Mouse (Mus musculus) liver, embryonic 14.5 days (tissue): ENCODE data around the gene Car3. TPM values are rescaled to one million over a fixed set of nuclear protein-coding genes. Genes with fewer than 3 reads are reported as not detected.
"Not testable (repeated sequence)": the region's sequence is repeated elsewhere in the genome, so short reads cannot be mapped to it uniquely, and the experiment has no call there.

Source experiments
- ATAC-seq: fragments of 200-750 bp; cut with Nextera tagmentation; 2 replicates; pipeline ENCODE4 v1.8.0; 2017; ENCODE audit warnings: moderate number of reproducible peaks, mild to moderate bottlenecking, moderate library complexity; ENCODE audit not compliant: insufficient read depth
- DNase-seq, 3 experiments: peaks; one replicate each; pipeline ENCODE4 v3.0.0-alpha.2; 2012 to 2013; ENCODE audit warnings: low read depth in 3 of 3, low spot score in 3 of 3
- H3K27ac ChIP-seq: fragments of 300-500 bp; sonication (generic); 2 replicates; pipeline ENCODE4 v1.5.1; 2014; ENCODE audit warnings: moderate library complexity, mild to moderate bottlenecking, control low read depth, inconsistent platforms
- H3K27me3 ChIP-seq: fragments of 300-500 bp; sonication (generic); 2 replicates; pipeline ENCODE4 v1.6.1; 2014; ENCODE audit warnings: mild to moderate bottlenecking, low read length, moderate library complexity; ENCODE audit not compliant: control insufficient read depth, insufficient read depth
- H3K36me3 ChIP-seq: fragments of 300-500 bp; sonication (generic); replicated peaks from 2 replicates; pipeline ENCODE4 v1.6.1; 2014; ENCODE audit warnings: low read depth; ENCODE audit not compliant: control insufficient read depth, insufficient read depth
- H3K4me1 ChIP-seq, 2 experiments: fragments of 200-500 bp in 1 of 2; fragments of 300-500 bp in 1 of 2; sonication (generic) in 1 of 2; replicated peaks; 2 replicates each; pipeline ENCODE4 v1.6.1; 2012 to 2014; ENCODE audit warnings: antibody characterized with exemption in 1 of 2, inconsistent platforms in 1 of 2, low read length in 1 of 2; ENCODE audit not compliant: control insufficient read depth in 2 of 2, insufficient read depth in 2 of 2
- H3K4me2 ChIP-seq: fragments of 300-500 bp; sonication (generic); 2 replicates; pipeline ENCODE4 v1.6.1; 2014; ENCODE audit warnings: low read depth, mild to moderate bottlenecking, control low read depth, moderate library complexity
- H3K4me3 ChIP-seq, 2 experiments: fragments of 200-500 bp in 1 of 2; fragments of 300-500 bp in 1 of 2; sonication (generic) in 1 of 2; 2 replicates each; pipeline ENCODE4 v1.5.1; 2012 to 2014; ENCODE audit warnings: low read depth in 2 of 2, low read length in 2 of 2, mild to moderate bottlenecking in 2 of 2, control low read depth in 1 of 2, inconsistent platforms in 1 of 2, moderate library complexity in 1 of 2; ENCODE audit not compliant: insufficient read depth in 1 of 2
- H3K9ac ChIP-seq: fragments of 300-500 bp; sonication (generic); replicated peaks from 2 replicates; pipeline ENCODE4 v1.6.1; 2014; ENCODE audit warnings: mild to moderate bottlenecking, control low read depth, moderate library complexity
- H3K9me3 ChIP-seq: fragments of 300-500 bp; sonication (generic); 2 replicates; pipeline ENCODE4 v1.6.1; 2016; ENCODE audit warnings: low read length, mixed read lengths; ENCODE audit not compliant: control insufficient read depth
- CTCF ChIP-seq: IDR thresholded peaks from 2 replicates; pipeline ENCODE4 v1.5.1; 2016; ENCODE audit warnings: antibody characterized with exemption, low read depth, control low read depth
- EP300 ChIP-seq: IDR thresholded peaks from 2 replicates; pipeline ENCODE4 v1.6.1; 2016; ENCODE audit warnings: antibody characterized with exemption, low read depth
- WGBS: fragments of 180-500 bp; shearing (Covaris S2); extraction: QIAGEN DNeasy Blood & Tissue Kit; methylation state at CpG from one replicate; pipeline ENCODE4 v1.1.7; 2014; ENCODE audit not compliant: insufficient replicate concordance; 5-methylcytosine and 5-hydroxymethylcytosine counted together
- polyA plus RNA-seq, 2 experiments: library from polyadenylated mRNA; depleted of rRNA in 1 of 2; stranded (reverse) in 1 of 2; unstranded in 1 of 2; fragments of >200 nt; fragmentation: Nextera tagmentation in 1 of 2; extraction: Ambion mirVana in 1 of 2; gene quantifications; 2 replicates each; pipeline versions ENCODE4 v1.2.1 to v1.2.3; 2012 to 2014

Gene Car3
- polyA plus RNA-seq (2012; rRNA removed): 30.6 and 33.2 TPM in 2 replicates
- 80.3 and 134 TPM in 2 replicates for polyA plus RNA-seq (2014; fragmentation: Nextera tagmentation; extraction: Ambion mirVana)

GRCm38 (mm10) chr3:14863022-14863711, at the start of gene Car3:
Car3 (plus strand) TSS chr3:14863512.
- Histone ChIP-seq H3K4me1 (no peaks in the 10 kb centered on the region), H3K4me2 (peak within 1 kb of the TSS; percentile 51), H3K9me3 (no peaks in the 10 kb centered on the region), H3K36me3 (no peaks in the 10 kb centered on the region), H3K27me3 (peaks cover 9% of the 10 kb centered on the region), H3K27ac (no peak within 1 kb of the TSS), H3K9ac (no peak within 1 kb of the TSS), H3K4me3 (peak within 1 kb of the TSS; percentile 31 to 44)
- DNase-seq: no peak
- WGBS: 3% methylated on average over 17 of the region's 18 CpGs
- TF ChIP-seq CTCF (no peak), EP300 (no peak)
- ATAC-seq: peak; percentile 39; the same call in 1 of the 2 replicates

DNA sequence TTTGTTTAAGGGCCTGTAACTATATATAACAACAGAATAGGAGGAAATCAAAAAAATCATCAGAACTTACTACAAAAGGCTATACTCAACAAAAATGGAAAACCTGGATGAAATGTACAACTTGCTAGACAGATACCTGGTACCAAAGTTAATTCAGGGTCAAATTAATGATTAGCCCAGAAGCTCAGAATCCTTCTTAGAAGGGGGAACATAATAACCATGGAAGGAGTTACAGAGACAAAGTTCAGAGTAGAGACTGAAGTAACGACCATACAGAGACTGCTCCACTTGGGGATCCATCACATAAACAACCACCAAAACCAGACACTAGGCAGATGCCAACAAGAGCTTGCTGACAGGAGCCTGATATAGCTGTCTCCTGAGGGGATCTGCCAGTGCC, 47.9 kb upstream of the Car3 start:
- not testable (repeated sequence) for H3K27ac ChIP-seq, H3K4me1 ChIP-seq, H3K27me3 ChIP-seq, DNase-seq, ATAC-seq, H3K4me2 ChIP-seq, H3K4me3 ChIP-seq, H3K36me3 ChIP-seq, H3K9me3 ChIP-seq, H3K9ac ChIP-seq
- WGBS: 59% methylated on average over 1 of the region's 1 CpGs

GRCm38 (mm10) chr3:14819844-14820504, 43.3 kb upstream of the Car3 start:
- no peaks in the 10 kb centered on the region for H3K4me1 ChIP-seq
- TF ChIP-seq CTCF: peak; percentile 10; the same call in 1 of the 2 replicates
- no peak for TF ChIP-seq EP300
- 54% methylated on average over 1 of the region's 1 CpGs for WGBS
- no peaks in the 10 kb centered on the region for H3K36me3 ChIP-seq
- no peaks in the 10 kb centered on the region for H3K27me3 ChIP-seq
- DNase-seq (no peak), ATAC-seq (no peak; the same call in 1 of the 2 replicates)
- no peak overlapping the region for H3K4me3 ChIP-seq
- no peaks in the 10 kb centered on the region for H3K9me3 ChIP-seq
- no peak overlapping the region for H3K4me2 ChIP-seq
- no peak overlapping the region for H3K9ac ChIP-seq
- H3K27ac ChIP-seq: no peak overlapping the region

GRCm38 (mm10) chr3:14828896-14829295, 34.4 kb upstream of the Car3 start:
- H3K27ac ChIP-seq: no peak overlapping the region
- peak; percentile 39; the same call in 1 of the 2 replicates for ATAC-seq

DNA sequence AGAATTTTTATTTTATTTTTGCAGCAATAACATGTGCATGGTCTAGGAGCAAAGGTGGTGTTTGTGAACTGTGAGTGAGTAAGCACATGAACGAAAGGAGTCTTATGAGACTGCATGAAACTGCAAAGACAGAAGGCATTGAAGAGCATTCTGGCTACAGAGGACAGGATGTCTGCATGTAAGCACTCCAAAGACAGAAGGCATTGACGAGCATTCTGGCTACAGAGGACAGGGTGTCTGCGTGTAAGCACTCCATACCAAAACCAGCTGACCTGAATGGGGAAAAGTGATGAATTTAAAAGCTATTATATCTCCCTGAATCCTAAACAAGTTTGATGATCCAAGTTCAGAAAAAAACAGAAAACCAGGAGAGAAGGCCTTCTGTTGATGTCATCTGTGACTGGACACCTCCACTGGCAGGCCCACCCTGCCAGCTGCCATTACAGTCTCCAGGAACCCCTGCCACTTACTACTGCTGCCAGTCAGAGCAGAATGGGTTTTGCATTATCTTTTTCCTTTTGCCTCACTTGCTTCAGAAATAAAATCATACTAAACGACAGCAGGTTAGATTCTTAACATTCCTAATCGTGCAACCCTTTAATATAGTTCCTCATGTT, 32.0 kb upstream of the Car3 start:
- TF ChIP-seq EP300 (no peak), CTCF (no peak)
- Histone ChIP-seq H3K9ac (no peak overlapping the region), H3K27ac (no peak overlapping the region), H3K27me3 (no peaks in the 10 kb centered on the region), H3K36me3 (no peaks in the 10 kb centered on the region), H3K9me3 (no peaks in the 10 kb centered on the region), H3K4me3 (no peak overlapping the region), H3K4me1 (no peaks in the 10 kb centered on the region), H3K4me2 (no peak overlapping the region)
- 54% methylated on average over 5 of the region's 5 CpGs for WGBS
- no peak for ATAC-seq
- no peak for DNase-seq

More at GRCm38 (mm10) chr3:14828896-14829295, 34.4 kb upstream of the Car3 start:
- no peak overlapping the region for H3K9ac ChIP-seq
- H3K4me2 ChIP-seq: no peak overlapping the region
- no peaks in the 10 kb centered on the region for H3K4me1 ChIP-seq
- TF ChIP-seq EP300: no peak
- TF ChIP-seq CTCF: no peak
- DNase-seq: peak in 1 of 3 experiments; percentile 15
- H3K27me3 ChIP-seq: no peaks in the 10 kb centered on the region
- H3K4me3 ChIP-seq: no peak overlapping the region
- no peaks in the 10 kb centered on the region for H3K36me3 ChIP-seq
- H3K9me3 ChIP-seq: no peaks in the 10 kb centered on the region
